Mouse (Mus musculus): ENCODE data around the gene Palld.

DNA sequence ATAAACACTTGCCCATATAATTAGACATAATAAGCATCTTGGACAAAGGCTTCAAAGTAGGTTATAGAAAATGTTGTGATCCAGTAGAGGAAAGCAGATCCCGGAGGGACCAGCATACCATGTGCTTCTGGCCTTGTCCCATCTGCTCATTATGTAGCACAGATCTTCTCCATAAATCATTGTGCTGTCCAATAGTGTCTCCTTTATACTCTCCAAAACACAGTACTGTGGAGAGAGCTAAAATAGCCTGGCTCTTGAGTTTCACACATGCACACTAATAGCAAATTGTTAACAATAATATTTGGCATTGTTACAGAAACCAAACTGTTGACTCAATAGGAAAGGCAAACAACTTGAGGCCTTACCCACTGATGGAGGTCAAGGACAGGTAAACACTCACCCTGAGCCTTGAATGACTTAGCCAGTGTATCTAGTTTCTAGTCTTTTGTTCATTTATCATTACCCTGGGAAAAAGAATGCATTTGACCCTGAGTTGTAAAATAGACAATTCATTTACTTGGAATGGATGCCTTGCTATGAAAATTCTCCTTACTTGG, 105.0 kb downstream of the Palld start:
- no peak for TF ChIP-seq TAL1 (IDR thresholded peaks at IDR 0.05; ENCODE audit: low read length)
- no peak for TF ChIP-seq GATA1 (IDR thresholded peaks at IDR 0.05; ENCODE audit: low read length)
